Mouse (Mus musculus): ENCODE data around the gene Zkscan6. TPM values are rescaled to one million over a fixed set of nuclear protein-coding genes. Genes with fewer than 3 reads are reported as not detected.

Zkscan6 gene
- polyA plus RNA-seq (2012; ENCODE audit: low replicate concordance): 0.96 and 3.7 TPM in 2 replicates

DNA sequence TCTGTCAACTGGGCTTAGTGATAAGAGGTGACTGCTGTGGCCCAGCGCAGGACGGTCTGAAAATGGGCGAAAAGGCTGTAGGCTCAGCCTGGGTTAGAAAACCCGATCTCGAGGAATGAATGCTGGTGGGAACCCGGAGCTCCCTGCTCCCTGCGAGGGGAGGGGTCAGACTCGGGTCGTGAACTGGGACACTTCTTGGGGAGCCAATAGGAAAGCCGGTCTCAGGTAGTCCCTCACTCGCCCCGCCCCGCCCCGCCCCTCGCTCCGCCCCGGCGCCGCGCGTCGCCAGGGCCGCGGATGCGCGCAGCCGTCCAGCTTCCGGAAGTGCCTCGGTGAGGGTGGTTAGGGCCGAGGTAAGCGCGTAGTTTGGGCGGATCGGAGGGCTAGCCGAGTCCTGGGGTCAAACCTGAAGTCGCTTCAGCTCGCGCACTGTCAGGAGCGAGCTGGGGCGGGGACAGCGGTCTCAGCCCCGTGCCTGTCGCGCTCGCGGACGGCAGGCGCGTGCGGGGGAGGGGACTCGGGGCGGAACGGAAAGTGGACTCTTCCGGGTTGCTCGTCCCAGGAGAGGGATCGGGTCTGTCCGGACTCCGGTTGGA lies at the start of gene Zkscan6:
Zkscan6 (plus strand) TSS at position 267 of the 596 bp plus-strand sequence.

DNA sequence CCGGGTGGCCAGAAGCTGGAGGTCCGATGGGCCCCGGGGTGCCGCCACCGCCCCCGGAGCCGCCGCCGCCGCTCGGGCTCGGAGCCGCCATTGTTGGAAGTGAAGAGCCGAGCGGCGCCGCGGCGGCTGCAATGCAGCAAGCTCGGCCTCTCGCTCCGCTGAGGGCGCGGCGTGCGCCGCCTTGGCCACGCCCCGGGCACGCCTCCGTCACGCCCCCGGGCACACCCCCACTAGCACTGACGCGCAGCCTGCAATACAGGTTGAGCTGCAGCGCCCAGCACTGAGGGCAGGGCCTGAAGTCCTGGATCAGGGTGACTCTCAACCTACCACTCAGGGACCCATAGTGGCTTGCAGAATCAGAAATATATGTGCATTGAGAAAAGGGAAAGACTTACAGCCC lies 18.8 kb upstream of the Zkscan6 start, which contains the start of gene Map2k4:
Map2k4 (minus strand) TSS at position 144 of the 400 bp plus-strand sequence.

Other genes starting within 250 kb of the Zkscan6 start
- 21.5 and 24.2 TPM in 2 replicates for gene Map2k4, start 18.9 kb upstream of the Zkscan6 start, polyA plus RNA-seq (2012; ENCODE audit: low replicate concordance)

Measured in hematopoietic multipotent progenitor cell, adult 10-12 weeks (in vitro differentiated cells).